Mouse (Mus musculus): ENCODE measurements around the gene Ikzf1. TPM values are rescaled to one million over a fixed set of nuclear protein-coding genes. Genes with fewer than 3 reads are reported as not detected.

The Ikzf1 gene
- 60.3 and 264 TPM in 2 replicates for polyA plus RNA-seq (2012; rRNA removed; ENCODE audit: low replicate concordance)

GRCm38 (mm10) chr11:11684930-11685852, at the start of gene Ikzf1:
TSS of gene Ikzf1 (plus strand) at chr11:11685003.

GRCm38 (mm10) chr11:11808820-11809403, 124.1 kb downstream of the Ikzf1 start, which contains the start of gene Fignl1:
TSS of gene Fignl1 (minus strand) at chr11:11808962.

Other genes with a start within 250 kb of the Ikzf1 start
- 0.78 and 0.98 TPM in 2 replicates for gene Spata48, start 222.9 kb upstream of the Ikzf1 start, polyA plus RNA-seq (2012; rRNA removed; ENCODE audit: low replicate concordance)
- gene Zpbp, start 222.6 kb upstream of the Ikzf1 start, polyA plus RNA-seq (2012; rRNA removed; ENCODE audit: low replicate concordance) = 0.11 and 0.35 TPM in 2 replicates
- not detected in 2 replicates for gene 4930512M02Rik, start 57.2 kb upstream of the Ikzf1 start, polyA plus RNA-seq (2012; rRNA removed; ENCODE audit: low replicate concordance)
- gene Fignl1, start 124.0 kb downstream of the Ikzf1 start, polyA plus RNA-seq (2012; rRNA removed; ENCODE audit: low replicate concordance) = 0.33 and 0.44 TPM in 2 replicates
- gene Ddc, start 213.1 kb downstream of the Ikzf1 start, polyA plus RNA-seq (2012; rRNA removed; ENCODE audit: low replicate concordance) = 0.37 and 0.65 TPM in 2 replicates

Data from mammary gland, adult 2 months (tissue).